Mouse (Mus musculus) kidney, postnatal 36 days (tissue): ENCODE measurements around the gene Cul7.
A peak's percentile ranks its signal among the peaks of the same experiment; 100 is the strongest.

Experiments used
- DNase-seq, 2 experiments: peaks; one replicate each; pipeline ENCODE4 v3.0.0; 2021 to 2022; ENCODE audit warnings: mixed read lengths in 2 of 2

The Cul7 gene

DNA sequence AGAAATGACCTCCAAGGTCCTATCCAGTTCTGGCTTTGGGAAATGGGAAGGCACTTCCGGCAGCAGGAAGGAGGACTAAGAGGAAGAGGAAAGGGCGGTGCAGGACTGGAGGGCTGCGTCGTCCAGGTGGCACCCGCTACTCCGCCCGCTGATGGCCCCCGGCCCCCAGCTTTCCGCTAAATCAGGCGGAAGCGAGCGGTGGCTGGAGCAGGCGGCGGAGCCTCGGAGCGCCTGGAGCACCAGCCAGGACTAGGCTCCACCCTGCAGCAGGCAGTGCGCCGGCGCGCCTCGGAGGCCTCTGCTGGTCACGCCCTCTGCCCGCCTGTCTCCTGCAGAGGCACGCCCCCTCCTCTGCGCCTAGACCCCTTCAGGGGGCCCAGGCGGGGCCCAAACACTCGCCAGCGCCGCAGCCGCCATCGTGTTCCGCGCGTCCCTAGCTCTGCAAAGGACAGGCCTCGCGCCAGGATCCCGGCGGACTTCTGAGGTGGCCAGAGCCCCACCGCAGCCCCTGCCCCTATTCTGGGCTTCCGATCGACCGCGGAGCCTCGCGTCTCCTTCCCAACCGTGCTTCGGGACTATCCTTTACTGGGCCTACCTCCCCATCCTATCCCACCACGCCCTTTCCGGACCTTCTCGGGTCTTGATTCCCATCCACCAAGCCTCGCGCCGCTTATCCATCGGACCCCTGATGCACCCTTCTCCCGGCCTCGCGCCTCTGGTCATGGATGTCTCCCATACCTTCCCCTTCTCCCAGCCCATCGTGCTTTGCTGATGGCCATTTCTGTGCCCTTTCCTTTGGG lies at the start of gene Cul7:
Cul7 (plus strand) TSS at position 106 of the 800 bp plus-strand sequence.
- peak; percentile 95 to 96 for DNase-seq

DNA sequence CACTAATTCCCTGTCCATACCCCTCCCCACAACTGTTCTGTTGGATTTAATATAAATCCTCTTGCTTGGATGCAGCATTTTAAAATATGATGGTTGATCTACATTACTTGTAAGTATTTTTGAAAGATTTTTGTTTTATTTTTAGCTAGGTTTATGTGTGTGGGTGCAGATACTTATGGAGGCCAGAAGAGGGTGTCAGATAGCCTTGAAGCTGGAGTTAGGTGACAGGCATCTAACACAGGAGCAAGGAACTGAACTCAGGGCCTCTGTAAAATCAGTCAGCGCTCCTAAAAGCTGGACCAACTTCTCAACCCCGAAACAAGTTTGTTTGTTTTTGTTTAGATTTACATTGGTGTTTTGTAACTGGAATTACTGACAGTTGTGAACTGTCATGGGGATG lies 49.6 kb upstream of the Cul7 start:
- no peak for DNase-seq

DNA sequence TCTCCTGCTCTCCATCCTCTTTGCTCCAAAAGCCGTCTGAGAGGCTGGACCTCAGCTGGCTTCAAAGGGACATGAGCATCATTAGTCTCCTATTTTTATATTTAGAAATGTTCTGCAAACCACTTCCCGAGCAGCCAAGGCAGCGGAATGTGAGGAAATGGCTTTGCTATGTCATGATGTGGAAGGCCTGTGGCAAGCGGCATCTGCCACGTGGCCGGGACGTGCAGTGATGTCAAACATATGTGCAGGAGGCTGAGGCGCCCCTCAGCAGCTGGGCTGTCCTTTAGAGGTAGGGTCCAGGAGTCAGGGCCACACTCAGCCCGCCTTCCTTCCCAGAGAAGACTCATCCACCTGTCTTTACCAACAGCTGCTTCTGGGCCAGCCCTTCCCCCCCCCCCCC lies 47.9 kb upstream of the Cul7 start:
- peak; percentile 37 to 40 for DNase-seq

DNA sequence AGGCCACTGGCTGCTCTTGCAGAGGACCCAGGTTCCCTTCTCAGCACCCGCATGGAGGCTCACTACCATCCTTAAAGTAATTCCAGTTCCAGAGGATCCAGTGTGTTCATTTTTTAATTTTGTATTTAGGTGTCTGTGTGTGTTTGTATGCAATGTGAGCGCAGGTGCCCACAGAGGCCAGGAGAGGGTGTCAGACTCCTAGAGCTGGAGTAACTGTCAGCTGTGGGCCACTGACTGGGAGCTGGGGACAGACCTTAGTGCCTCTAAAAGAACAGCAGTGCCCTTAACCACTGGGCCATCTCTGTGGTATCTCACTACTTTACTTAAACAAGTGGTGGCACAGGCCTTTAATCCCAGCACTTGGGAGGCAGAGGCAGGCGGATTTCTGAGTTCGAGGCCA lies 46.9 kb upstream of the Cul7 start:
- no peak for DNase-seq

DNA sequence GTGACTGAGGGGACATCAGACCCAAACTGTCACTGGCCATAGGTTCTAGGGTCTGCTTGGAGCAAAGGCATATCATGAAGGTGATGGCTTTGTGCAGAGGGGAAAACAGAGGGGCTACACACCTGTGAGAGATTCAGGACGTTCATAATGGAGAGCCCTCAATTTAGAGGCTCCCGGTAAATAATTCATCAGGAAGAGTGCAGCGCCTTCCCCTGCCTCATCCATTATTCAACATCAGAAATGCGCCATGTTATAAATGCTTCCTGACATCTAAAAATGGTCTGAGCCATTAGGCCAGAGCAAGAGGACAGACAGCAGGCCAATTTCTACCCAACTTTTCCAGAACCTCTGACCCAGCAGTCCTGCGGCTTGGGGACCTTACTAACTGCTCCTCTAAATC lies 45.0 kb upstream of the Cul7 start:
- DNase-seq, result no peak

DNA sequence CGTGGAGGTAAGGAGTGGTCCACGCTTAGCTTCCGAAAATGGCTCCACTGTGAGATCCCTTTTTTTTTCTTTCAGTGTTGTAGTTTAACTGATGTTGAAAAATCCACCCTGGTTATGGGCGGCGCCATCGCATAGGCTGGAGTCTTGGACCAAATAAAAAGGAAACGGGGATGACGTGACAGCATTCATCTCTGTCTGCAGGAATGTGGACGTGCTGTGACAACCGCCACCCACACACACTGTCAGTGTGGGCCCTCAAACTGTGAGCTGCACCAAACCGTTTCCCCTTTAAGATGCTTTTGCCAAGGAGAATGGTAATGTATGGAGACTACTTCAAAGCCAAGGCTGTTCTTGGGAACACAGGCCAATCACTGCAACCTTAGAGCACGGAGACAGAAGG lies 44.1 kb upstream of the Cul7 start:
- DNase-seq, result no peak

DNA sequence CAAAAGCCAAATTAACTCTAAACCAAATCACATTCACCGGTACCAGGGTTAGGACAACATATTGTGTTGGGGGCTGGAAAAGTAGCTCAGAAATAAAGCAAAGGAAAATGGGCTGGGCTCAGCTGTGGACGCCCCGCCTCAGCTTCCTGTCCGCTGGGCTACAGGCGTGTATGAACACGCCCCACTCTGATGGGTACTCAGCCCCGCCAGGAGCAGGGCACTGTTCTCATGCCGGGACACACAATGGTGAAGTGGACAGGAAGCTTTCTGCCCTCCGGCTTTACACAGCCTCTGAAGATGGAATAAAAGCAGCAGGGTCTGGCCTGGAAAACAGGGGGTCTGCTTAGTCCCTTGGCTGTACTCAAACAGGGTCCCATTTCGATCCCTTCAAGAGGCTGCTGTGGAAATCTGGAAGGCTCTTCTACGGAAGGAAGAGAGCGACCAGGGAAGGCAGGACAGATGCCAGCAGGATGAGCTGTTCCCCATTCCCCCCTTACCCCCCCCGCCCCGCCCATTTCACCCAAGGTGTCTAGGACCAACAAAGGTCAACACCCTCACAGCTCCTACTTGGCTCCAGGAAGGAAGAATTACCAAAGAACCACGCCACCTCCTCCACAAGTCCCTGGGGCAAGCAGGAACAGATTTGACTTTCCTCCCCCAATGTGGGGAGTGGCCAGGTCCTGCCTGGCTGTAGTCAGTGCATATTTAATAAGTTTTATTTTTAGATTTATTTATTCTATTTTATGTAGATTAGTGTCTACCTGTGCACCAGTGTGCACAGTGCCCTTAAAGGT lies 40.2 kb upstream of the Cul7 start:
- DNase-seq, result peak; percentile 70 to 76

DNA sequence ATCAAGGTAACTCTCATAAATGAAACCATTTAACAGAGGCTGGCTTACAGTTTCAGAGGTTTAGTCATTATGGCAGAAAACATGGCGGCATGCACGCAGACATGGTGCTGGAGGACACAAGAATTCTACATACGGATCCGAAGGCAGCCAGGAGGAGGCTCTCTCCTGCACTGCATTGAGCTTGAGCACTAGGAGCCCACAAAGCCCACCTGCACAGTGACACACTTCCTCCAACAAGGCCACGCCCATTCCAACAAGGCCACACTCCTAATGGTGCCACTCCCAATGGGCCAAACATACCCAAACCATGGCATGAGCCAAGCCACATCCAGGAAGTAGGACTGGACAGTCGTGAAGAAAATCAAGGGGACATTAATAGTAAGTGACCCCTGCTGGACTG lies 38.8 kb upstream of the Cul7 start:
- no peak for DNase-seq

DNA sequence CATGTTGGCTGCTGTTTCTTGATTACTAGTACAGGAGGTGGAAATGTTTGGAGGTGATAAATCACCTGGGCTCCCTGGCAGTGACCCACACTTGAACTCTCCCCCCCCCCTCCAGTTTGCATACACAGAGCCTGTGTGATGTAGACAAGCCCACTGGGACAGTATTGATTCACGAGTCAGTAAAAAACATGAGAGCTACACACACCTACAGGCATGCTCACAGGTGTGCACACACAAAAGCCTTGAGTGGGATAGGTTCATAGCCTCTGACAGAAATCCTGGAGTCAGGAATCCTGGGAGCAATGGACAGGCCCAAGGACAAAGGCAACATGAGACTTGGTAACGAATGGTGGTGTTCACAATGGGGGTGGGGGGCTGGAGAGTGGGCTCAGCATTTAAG lies 37.9 kb upstream of the Cul7 start:
- no peak for DNase-seq

DNA sequence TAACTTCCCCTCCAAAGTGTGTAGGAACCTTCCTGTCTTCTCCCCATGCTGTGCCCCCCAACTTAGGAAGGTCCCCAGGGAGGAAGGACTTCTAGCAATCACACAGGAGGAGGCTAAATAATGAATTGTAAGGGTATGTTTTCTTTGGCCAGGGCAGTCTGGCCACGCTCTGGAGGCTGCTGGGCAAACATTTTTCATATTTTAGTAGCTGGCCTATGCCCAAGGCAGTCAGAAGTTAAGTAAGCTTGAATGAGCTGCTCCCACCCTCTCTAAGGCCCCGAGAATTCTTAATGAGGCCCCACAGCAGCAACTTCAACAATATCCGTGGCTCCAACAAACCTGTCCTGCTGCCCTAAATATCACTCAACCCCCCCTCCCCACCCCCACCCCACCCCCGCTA lies 37.3 kb upstream of the Cul7 start:
- DNase-seq, result peak; percentile 46 to 61

DNA sequence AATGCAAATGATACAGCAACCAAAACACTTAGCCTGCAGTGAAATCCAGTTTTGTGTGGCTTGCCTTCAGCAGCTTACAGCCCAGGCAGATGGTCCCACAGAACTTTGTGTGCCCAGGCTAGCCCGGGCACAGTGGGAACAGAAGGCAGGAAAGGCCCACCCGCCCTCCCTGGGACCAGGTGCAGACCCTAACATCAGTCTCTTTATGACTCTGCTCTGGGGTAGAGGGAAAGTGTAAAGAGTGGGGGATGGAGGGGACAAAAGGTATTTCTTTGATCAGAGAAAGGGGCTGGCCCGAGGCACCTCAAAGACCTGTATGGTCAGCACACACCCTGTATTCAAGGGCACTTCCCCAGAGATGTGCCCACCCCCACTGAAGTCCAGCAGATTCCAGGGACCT lies 36.9 kb upstream of the Cul7 start:
- DNase-seq, result no peak

DNA sequence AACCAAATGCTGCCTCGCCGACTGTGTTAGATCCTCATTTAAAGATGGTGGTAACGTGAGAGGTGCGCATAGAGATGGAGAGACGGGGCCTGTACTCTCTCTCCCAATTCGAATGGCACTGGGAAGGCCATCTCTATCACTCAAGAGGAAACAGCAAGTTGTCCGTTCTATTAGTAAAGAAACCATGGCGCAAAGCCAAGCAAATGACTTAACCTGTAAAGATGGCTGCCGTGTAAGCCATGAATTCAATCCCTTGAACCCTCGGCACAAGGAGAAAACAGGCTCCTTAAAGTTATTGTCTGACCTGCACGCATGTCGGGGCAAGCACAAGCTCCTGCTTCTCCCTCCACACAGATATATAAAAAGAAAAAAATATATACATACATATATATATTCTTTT lies 32.3 kb upstream of the Cul7 start:
- no peak for DNase-seq

DNA sequence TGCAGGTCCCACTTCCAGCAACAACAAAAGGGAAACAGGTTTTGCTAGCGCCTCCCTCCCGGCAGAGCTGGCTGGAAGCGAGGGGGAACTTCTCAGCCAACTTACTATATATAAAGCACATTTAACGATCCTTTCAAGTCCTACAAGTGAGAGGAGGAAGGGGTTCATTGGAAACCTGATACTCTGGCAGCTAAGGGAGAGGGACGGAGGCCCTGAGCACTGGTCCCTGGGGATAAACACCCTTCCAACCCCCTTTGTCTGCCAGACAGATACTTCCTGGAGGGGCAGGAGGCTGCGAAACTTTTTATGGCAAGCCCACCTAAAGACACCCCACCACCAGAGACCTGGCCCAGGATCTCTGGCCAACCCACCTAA lies 31.8 kb upstream of the Cul7 start:
- no peak for DNase-seq

DNA sequence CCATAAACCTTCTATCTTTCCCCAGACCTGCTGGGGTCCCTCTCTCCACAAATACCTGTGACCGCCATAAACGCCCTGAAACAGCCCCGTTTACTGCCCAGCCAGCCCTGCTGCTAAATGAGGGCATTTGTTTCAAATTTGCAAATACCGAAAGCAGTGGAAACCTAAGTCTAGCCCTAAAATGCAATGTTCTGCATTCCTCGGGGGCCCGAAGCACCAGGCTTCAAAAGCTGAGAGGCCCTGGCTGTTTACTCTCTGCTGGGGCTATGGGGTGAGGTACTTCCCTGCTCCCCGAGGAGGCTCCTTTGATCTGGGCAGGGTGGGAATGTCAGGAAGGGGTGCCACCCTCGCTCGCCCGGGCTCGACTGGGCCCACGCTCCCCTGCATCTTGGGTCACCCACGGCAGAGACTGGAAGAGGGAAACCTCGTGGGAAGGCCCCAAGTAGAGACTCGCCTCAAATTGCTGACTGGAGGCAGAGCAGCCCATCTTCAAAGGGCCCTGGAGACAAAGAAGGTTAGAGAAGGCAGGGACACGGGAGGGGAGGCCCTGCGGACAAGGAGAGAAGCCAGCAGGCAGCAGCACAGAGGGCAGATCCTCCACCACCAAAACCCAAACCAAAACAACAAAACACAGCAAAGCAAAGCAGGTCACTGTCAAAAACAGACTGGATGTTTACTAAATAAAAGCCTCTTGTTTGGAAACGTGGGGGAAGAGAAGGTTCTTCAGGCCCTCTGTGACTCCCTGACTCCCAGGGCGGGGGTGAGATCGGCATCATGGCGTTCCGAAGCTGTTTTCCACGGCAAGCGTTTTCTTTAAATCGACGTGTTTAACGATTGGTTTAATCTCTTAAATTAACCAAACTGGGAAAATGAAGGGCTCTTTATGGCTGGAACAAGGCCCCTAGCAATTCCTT lies 31.1 kb upstream of the Cul7 start:
- no peak for DNase-seq

DNA sequence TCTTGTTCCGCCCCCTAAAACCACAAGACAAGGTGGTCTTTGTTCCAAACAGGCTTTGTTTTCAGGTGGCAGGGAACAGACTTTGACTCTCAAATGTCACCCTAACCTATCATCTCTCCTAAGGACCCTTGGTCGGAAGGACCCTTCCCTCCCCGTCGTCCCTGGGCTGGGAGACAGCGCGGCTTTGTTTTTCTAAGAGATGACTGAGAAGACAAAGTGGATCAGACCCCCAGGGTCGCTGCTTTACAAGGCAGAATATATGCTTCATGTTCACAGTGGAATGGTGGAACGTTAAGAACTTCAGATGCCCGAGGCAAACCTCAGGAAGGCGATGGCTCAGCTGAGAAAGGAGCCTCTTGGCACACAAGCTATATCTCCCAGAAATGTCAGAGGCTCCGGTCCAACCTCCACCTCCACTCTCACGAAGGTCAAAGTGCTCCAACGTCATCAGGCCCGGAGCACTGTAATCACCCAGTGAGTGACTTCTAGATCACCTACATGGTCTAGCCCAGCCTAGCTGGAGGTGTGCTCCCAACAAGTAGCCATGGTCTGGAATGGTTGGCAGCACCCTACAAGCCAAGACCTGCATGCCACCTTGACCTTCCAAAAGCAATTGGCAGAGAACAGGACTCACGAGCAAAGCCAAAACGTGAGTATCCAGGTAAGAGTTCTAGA lies 30.3 kb upstream of the Cul7 start:
- no peak for DNase-seq

DNA sequence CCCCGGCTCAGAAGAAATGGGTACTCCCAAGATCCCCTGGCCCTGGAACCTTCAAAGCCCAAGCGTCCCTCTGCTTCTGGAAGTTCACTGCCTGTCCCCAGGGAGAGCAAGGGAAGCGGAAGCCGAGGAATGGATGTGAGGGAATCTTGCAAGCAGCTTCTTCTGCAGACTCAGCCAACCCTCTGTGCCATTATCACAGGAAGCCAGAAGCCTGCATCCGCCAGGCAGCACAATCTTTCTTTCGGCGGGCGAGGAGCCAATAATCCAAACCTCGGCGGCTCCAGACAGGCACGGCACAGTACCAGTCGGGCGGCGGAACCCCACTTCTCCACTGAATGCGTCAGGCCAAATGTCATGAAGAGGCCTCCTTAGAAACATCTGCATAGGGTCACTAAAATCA lies 28.8 kb upstream of the Cul7 start:
- peak; percentile 40 to 63 for DNase-seq

DNA sequence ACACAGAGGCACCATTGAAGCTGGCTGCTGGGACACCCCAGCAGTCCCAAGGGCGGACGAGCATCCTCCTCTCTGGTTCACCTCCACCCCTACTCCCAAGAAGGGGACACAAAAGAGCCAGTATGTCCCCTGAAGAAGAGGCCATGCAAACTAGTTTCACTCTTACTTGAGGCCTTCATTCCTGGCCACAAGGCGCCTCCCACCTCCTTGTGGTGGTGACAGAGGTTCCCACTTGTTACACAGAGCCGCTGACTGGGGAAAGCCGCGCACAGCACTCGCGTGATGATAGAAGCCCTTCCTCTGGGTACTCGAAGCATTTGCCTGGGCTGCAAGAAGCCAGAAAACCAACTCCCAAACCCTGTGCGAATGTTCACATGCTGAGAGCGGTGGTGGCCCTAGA lies 27.9 kb upstream of the Cul7 start:
- DNase-seq, result no peak

DNA sequence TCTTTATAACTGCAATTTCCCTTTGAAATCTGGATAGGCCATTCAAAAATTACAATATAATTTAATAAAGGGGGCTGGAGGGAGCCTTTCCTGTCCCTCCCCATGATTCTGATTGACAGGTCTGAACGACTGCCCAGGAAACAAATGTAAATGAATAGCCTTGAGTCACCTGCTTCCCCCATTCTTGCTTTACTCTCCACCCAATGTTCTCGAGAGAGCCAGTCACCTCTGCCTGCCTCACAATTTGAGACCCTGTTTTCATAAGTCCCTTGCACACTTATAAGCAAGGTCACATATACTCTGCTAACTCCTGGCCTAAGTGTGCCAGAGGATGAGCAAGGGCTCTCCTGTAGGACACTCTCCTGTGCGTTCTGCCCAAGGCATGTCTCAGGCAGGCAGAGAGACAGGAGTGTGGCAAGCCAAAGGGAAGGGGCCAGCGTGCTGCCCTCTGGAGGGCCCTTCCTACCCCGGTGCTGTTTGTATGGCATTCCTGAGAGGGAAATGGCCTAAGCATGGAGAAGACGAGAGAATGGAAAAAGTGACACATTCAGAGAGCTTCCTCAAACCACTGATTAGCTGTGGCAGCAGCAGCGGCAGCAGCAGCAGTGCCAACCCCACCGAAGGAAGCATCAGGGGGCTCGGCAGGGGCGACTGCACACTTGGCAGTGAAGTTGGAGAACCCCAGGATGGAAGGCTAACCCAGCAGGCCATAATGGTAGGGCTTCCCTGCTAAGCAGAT lies 26.1 kb upstream of the Cul7 start:
- no peak for DNase-seq

DNA sequence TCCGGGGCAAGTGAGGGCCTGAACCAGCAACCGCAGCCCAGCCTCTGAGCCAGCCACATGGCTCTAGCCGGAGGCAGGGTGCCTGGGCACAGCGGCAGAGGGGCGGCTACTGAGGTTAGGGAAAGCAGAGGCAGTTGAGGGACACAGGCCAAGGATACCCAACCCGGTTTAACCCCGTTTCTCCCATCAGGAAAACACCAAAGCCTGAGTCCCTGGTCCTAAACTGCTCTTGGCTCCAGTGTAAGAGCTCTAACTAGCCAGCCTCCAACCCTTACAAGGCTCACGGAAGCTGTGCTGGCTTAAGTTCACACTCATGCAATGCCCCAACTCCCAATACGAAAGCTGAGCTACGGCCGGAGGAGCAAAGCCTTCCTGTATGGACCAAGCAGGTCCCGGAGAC lies 25.5 kb upstream of the Cul7 start:
- DNase-seq, result no peak

DNA sequence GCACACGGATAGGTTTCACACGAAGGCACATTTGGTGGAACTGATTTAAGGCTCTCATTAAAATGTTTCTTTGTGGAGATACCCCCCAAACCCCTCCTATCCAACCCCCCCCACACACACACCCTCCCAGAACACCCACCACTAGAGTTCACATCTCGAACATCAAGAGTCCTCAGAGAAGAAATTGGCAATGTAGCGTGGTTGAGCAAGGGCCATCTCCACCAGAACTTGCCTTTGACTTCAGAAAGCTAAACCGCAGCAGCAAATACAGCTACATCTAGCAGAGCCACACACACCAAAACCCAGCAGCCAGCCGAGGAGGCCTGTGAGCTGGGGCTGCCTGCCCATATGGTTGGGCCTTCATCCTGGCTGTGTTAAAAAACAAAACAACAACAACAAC lies 22.7 kb upstream of the Cul7 start:
- DNase-seq, result no peak

DNA sequence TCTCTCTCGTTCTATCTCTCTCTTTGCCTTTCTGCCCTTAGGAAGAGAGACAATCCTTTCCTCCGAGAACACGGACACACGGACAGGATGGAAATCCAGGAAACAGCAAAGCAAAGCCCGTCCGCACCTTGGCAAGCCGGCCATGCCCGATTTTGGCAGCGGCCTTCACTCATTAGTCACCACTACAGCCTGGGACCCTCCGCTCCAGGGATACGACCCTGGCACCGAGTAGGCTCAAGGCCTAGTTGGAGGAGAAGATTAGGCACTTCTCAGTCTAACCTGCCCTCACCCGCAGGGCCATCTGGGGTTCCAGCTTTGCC lies 21.7 kb upstream of the Cul7 start:
- peak in 1 of 2 experiments; percentile 49 for DNase-seq
